Mouse (Mus musculus): ENCODE results near the gene Lingo1. TPM values are rescaled to one million over a fixed set of nuclear protein-coding genes. Genes with fewer than 3 reads are reported as not detected.

The Lingo1 gene
- not detected for polyA plus RNA-seq (2014; fragmentation: Illumina TruSeq; extraction: RNeasy Lipid Tissue Mini Kit (QIAGEN cat#74804); ENCODE audit: low read depth, low replicate concordance)

DNA sequence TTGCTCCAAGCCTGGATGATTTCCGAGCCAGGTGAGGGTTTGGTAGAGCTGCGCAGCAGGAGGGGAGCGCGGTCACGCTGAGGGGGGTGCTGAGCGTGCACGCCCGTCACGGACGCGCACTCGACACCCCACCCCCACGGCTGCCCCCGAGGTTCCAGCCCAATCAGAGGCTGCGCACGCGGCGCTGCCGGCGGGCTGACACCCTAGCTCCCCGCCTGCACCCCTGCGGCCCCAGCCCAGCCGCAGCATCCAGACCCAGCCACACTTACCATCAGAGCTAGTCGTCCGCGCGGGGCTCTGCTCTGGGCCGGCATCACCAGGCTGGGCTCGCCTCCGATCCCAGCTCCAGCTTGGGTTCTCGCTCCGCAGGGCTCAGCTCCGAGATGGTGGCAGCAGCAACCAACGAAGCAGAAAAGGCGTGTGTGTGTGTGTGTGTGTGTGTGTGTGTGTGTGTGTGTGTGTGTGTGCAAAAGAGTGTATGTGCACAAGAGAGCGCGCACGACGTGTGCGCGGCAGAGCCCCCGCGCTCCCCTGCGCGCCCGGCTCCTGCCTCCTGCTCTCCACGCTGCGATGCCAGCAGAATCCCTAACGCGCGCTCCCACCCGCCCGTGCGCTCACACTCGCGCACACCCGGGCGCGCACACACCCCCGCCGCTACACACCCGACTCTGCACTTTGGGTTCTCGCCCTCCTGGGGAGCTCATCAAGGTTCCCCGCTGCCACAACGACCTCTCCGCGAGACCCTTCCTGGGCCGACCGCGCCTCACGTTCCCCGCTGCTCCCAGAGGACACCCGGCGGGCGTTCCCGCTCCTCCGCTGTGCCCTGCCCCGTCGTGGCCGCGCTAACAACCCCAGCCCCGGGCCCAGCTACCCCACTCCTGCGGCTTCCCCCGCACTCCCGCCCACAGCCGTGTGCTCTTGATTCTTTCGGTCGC lies at the start of gene Lingo1:
TSS of gene Lingo1 (minus strand) at position 748 of the 935 bp plus-strand sequence.

Other genes starting within 250 kb of the Lingo1 start
- gene Odf3l1, start 68.2 kb upstream of the Lingo1 start, polyA plus RNA-seq (2014; fragmentation: Illumina TruSeq; extraction: RNeasy Lipid Tissue Mini Kit (QIAGEN cat#74804); ENCODE audit: low read depth, low replicate concordance): not detected
- gene Cspg4, start 68.6 kb upstream of the Lingo1 start, polyA plus RNA-seq (2014; fragmentation: Illumina TruSeq; extraction: RNeasy Lipid Tissue Mini Kit (QIAGEN cat#74804); ENCODE audit: low read depth, low replicate concordance): 0.29 TPM
- 3.6 TPM for gene Snx33, start 131.9 kb upstream of the Lingo1 start, polyA plus RNA-seq (2014; fragmentation: Illumina TruSeq; extraction: RNeasy Lipid Tissue Mini Kit (QIAGEN cat#74804); ENCODE audit: low read depth, low replicate concordance)
- gene Imp3, start 141.0 kb upstream of the Lingo1 start, polyA plus RNA-seq (2014; fragmentation: Illumina TruSeq; extraction: RNeasy Lipid Tissue Mini Kit (QIAGEN cat#74804); ENCODE audit: low read depth, low replicate concordance): 51.7 TPM
- 20.1 TPM for gene Snupn, start 154.4 kb upstream of the Lingo1 start, polyA plus RNA-seq (2014; fragmentation: Illumina TruSeq; extraction: RNeasy Lipid Tissue Mini Kit (QIAGEN cat#74804); ENCODE audit: low read depth, low replicate concordance)
- gene Ptpn9, start 198.5 kb upstream of the Lingo1 start, polyA plus RNA-seq (2014; fragmentation: Illumina TruSeq; extraction: RNeasy Lipid Tissue Mini Kit (QIAGEN cat#74804); ENCODE audit: low read depth, low replicate concordance): 69.1 TPM